9 mouse cellular contexts compared by ENCODE assay signal in the genomic region with DNA sequence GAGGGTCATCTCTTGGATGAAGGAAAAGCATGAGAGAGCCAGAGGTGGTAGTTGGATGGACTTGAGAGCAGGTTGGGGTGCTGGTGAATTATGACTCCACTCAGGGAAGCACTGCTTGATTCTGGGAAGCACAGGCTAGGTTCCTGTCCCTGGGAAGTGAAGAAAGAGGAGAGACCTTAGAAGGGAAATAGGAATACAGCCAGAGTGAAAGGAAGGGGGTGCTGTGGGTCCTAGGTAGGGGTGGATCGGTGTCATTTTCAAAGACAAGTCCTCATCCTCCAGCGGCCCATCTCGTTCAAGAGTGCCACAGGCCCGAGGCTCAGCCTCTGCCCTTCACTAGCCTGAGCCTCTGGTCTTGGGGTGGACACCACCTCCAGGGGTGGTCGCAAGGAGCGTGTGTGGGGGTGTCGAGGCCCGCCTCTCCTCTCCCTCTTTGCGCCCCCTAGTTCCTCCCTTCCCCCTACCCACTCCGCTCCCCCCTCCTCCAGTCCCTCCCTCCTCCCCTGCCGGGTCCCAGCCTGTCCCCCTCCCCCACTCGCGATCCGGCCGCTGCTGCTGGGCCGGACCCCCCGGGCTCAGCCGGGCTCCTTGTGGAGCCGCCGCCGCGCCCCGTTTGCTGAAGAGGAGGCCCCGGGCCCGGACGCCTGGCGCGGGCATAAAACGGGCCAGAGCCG. TPM values are rescaled to one million over a fixed set of nuclear protein-coding genes. Genes with fewer than 3 reads are reported as not detected.
A peak's percentile ranks its signal among the peaks of the same experiment; 100 is the strongest.
DNase-seq lines count a peak whose midpoint lies in the region; ATAC-seq lines count a peak whose summit lies in the region.
"Had no signal": no experiment of that assay in that cellular context is flagged by ENCODE, and none has a peak within 500 bp of the region (broad histone marks: within the 10 kb centered on the region; RNA-seq: fewer than 3 reads in every experiment).

No protein-coding gene starts in this region.

- peak overlapping the region; percentile 87 for H3K4me2 ChIP-seq in hindbrain, embryonic 14.5 days (replicated peaks)
- peak overlapping the region; percentile 95 for H3K4me2 ChIP-seq in midbrain, embryonic 16.5 days (ENCODE audit: low read length)

- peaks cover 14% of the 10 kb centered on the region for H3K9me3 ChIP-seq in megakaryocyte, embryonic 14.5 days
- H3K9me3 ChIP-seq in hindbrain, embryonic 14.5 days (ENCODE audit: control insufficient read depth, low read length) = no peaks in the 10 kb centered on the region
- no peaks in the 10 kb centered on the region for H3K9me3 ChIP-seq in midbrain, embryonic 16.5 days (replicated peaks; ENCODE audit: control insufficient read depth, low read length, poor library complexity, severe bottlenecking)

- whole genome bisulfite sequencing in hindbrain, embryonic 14.5 days = 0% methylated on average over 26 of the region's 30 CpGs
- 0% methylated on average over 27 of the region's 30 CpGs for WGBS in midbrain, embryonic 16.5 days

- H3K27me3 ChIP-seq in megakaryocyte, embryonic 14.5 days (replicated peaks) = peaks cover 90% of the 10 kb centered on the region
- H3K27me3 ChIP-seq in hindbrain, embryonic 14.5 days (ENCODE audit: control insufficient read depth, insufficient read depth, low read length) = peaks cover 10% of the 10 kb centered on the region
- peaks cover 13% of the 10 kb centered on the region for H3K27me3 ChIP-seq in midbrain, embryonic 16.5 days (ENCODE audit: control insufficient read depth, insufficient read depth, low read depth, low read length)

- H3K36me3 ChIP-seq in megakaryocyte, embryonic 14.5 days (replicated peaks; ENCODE audit: low read length) = no peaks in the 10 kb centered on the region
- H3K36me3 ChIP-seq in hindbrain, embryonic 14.5 days (replicated peaks; ENCODE audit: control insufficient read depth, insufficient read depth) = 0 out of 2 replicates have a peak, but pooled peaks cover 13% of the 10 kb centered on the region
- 0 out of 2 replicates have a peak, but pooled peaks cover 3% of the 10 kb centered on the region for H3K36me3 ChIP-seq in midbrain, embryonic 16.5 days (ENCODE audit: control insufficient read depth, insufficient read depth, low read length)

- H3K27ac ChIP-seq in hindbrain, embryonic 14.5 days = peak overlapping the region; percentile 83
- H3K27ac ChIP-seq in midbrain, embryonic 16.5 days (ENCODE audit: low read length) = peak overlapping the region; percentile 73

- H3K9ac ChIP-seq in hindbrain, embryonic 14.5 days = peak overlapping the region; percentile 89
- peak overlapping the region; percentile 92 for H3K9ac ChIP-seq in midbrain, embryonic 16.5 days (ENCODE audit: low read depth, low read length)

- H3K4me3 ChIP-seq in megakaryocyte, embryonic 14.5 days (replicated peaks) = peak overlapping the region; percentile 88
- peak overlapping the region; percentile 81 for H3K4me3 ChIP-seq in hindbrain, embryonic 14.5 days (replicated peaks; ENCODE audit: low read length)
- peak overlapping the region; percentile 86 for H3K4me3 ChIP-seq in midbrain, embryonic 16.5 days (ENCODE audit: low read depth, low read length)

- peaks cover 30% of the 10 kb centered on the region for H3K4me1 ChIP-seq in megakaryocyte, embryonic 14.5 days
- peaks cover 16% of the 10 kb centered on the region for H3K4me1 ChIP-seq in hindbrain, embryonic 14.5 days (replicated peaks; ENCODE audit: control insufficient read depth, insufficient read depth, low read length)
- peaks cover 14% of the 10 kb centered on the region for H3K4me1 ChIP-seq in midbrain, embryonic 16.5 days (ENCODE audit: control insufficient read depth, insufficient read depth, low read length)

- peak; percentile 14; the same call in 1 of the 2 replicates for ATAC-seq in frontal cortex, adult (ENCODE audit: low TSS enrichment)
- ATAC-seq in megakaryocyte, adult 5-6 weeks (ENCODE audit: poor library complexity, severe bottlenecking) = no peak
- ATAC-seq in hindbrain, embryonic 14.5 days (ENCODE audit: low FRiP score) = peak; percentile 63
- peak; percentile 59 for ATAC-seq in midbrain, embryonic 16.5 days

- DNase-seq in frontal cortex, postnatal 25 days (ENCODE audit: low spot score in 2 of 2) = no peak
- peak; percentile 46 for DNase-seq in hindbrain, embryonic 14.5 days (ENCODE audit: low spot score)
- DNase-seq in ovary, adult 18-20 months (ENCODE audit: low spot score) = no peak
- no peak for DNase-seq in layer of hippocampus, adult 8-10 months (ENCODE audit: low spot score in 2 of 2)

RNA-seq across cellular contexts. Expression of gene Chrd, which starts 0.5 kb away (rescaled TPM):
- polyA plus RNA-seq in megakaryocyte, embryonic 14.5 days (2012; ENCODE audit: insufficient read depth, low replicate concordance) = not detected in 2 replicates
- not detected in 2 replicates for total RNA-seq in megakaryocyte, adult 5-6 weeks (2015)
- total RNA-seq in megakaryocyte, adult 5-6 weeks (2017) = not detected in 2 replicates
- polyA plus RNA-seq in hindbrain, embryonic 14.5 days (2014; fragmentation: Nextera tagmentation; extraction: Ambion mirVana) = 5.4 and 7.3 TPM in 2 replicates
- polyA plus RNA-seq in midbrain, embryonic 16.5 days (2015; fragmentation: Nextera tagmentation; extraction: Ambion mirVana) = 3.7 and 4.5 TPM in 2 replicates
- 100 to 1,000 TPM in 2 of 4 experiments, 10 to 100 TPM in 2; 77.0 to 106 (median 95.3) TPM for total RNA-seq in layer of hippocampus, adult 8-10 months (2022)
- total RNA-seq: CH12.LX had no signal

RNA-seq across cellular contexts. Expression of gene Thpo, which starts 1.9 kb away (rescaled TPM):
- not detected in 2 replicates for polyA plus RNA-seq in megakaryocyte, embryonic 14.5 days (2012; ENCODE audit: insufficient read depth, low replicate concordance)
- not detected in 2 replicates for total RNA-seq in megakaryocyte, adult 5-6 weeks (2015)
- total RNA-seq in megakaryocyte, adult 5-6 weeks (2017) = not detected in 2 replicates
- 0.86 and 1.2 TPM in 2 replicates for polyA plus RNA-seq in hindbrain, embryonic 14.5 days (2014; fragmentation: Nextera tagmentation; extraction: Ambion mirVana)
- 1.5 TPM in 2 replicates for polyA plus RNA-seq in midbrain, embryonic 16.5 days (2015; fragmentation: Nextera tagmentation; extraction: Ambion mirVana)
- total RNA-seq in layer of hippocampus, adult 8-10 months (2022) = 10 to 100 TPM in 3 of 4 experiments, 1 to 10 TPM in 1; 9.9 to 15.1 (median 13.2) TPM

RNA-seq across cellular contexts. Expression of gene Clcn2, which starts 14.8 kb away (rescaled TPM):
- 2.1 TPM in 1 of 2 replicates, not detected in the other for polyA plus RNA-seq in megakaryocyte, embryonic 14.5 days (2012; ENCODE audit: insufficient read depth, low replicate concordance)
- 0.49 and 0.84 TPM in 2 replicates for total RNA-seq in megakaryocyte, adult 5-6 weeks (2015)
- total RNA-seq in megakaryocyte, adult 5-6 weeks (2017) = 1.3 and 1.4 TPM in 2 replicates
- polyA plus RNA-seq in hindbrain, embryonic 14.5 days (2014; fragmentation: Nextera tagmentation; extraction: Ambion mirVana) = 28.7 and 32.1 TPM in 2 replicates
- 22.3 and 25.4 TPM in 2 replicates for polyA plus RNA-seq in midbrain, embryonic 16.5 days (2015; fragmentation: Nextera tagmentation; extraction: Ambion mirVana)
- total RNA-seq in layer of hippocampus, adult 8-10 months (2022) = 100 to 1,000 TPM in 1 of 4 experiments, 10 to 100 TPM in 3; 83.1 to 103 (median 87.5) TPM

RNA-seq across cellular contexts. Expression of gene Polr2h, which starts 14.9 kb away (rescaled TPM):
- polyA plus RNA-seq in megakaryocyte, embryonic 14.5 days (2012; ENCODE audit: insufficient read depth, low replicate concordance) = 2.9 TPM in 1 of 2 replicates, not detected in the other
- total RNA-seq in megakaryocyte, adult 5-6 weeks (2015) = 34.7 and 36.7 TPM in 2 replicates
- total RNA-seq in megakaryocyte, adult 5-6 weeks (2017) = 27.8 and 29.2 TPM in 2 replicates
- polyA plus RNA-seq in hindbrain, embryonic 14.5 days (2014; fragmentation: Nextera tagmentation; extraction: Ambion mirVana) = 93.2 and 95.9 TPM in 2 replicates
- polyA plus RNA-seq in midbrain, embryonic 16.5 days (2015; fragmentation: Nextera tagmentation; extraction: Ambion mirVana) = 83.0 and 88.0 TPM in 2 replicates
- total RNA-seq in layer of hippocampus, adult 8-10 months (2022) = 10 to 100 TPM; 18.6 to 29.3 (median 22.7) TPM

RNA-seq across cellular contexts. Expression of gene Fam131a, which starts 39.3 kb away (rescaled TPM):
- polyA plus RNA-seq in megakaryocyte, embryonic 14.5 days (2012; ENCODE audit: insufficient read depth, low replicate concordance) = 7.9 and 8.6 TPM in 2 replicates
- total RNA-seq in megakaryocyte, adult 5-6 weeks (2015) = 0.09 and 0.33 TPM in 2 replicates
- 0.16 and 0.55 TPM in 2 replicates for total RNA-seq in megakaryocyte, adult 5-6 weeks (2017)
- polyA plus RNA-seq in hindbrain, embryonic 14.5 days (2014; fragmentation: Nextera tagmentation; extraction: Ambion mirVana) = 41.8 and 44.2 TPM in 2 replicates
- 62.1 and 66.5 TPM in 2 replicates for polyA plus RNA-seq in midbrain, embryonic 16.5 days (2015; fragmentation: Nextera tagmentation; extraction: Ambion mirVana)
- 100 to 1,000 TPM; 395 to 431 (median 412) TPM for total RNA-seq in layer of hippocampus, adult 8-10 months (2022)
